Mouse (Mus musculus) MEL (cell line): Measurements from ENCODE around the gene Ddx19b.
"Not testable (repeated sequence)": the region's sequence is repeated elsewhere in the genome, so short reads cannot be mapped to it uniquely, and the experiment has no call there.

ENCODE experiments used
- CTCF ChIP-seq, 3 experiments: IDR thresholded peaks in 2 of 3; conservative IDR thresholded peaks in 1 of 3; 2 replicates each; pipeline ENCODE4 v1.5.1; 2011 to 2012; ENCODE audit warnings: low read length in 3 of 3, low read depth in 2 of 3, mild to moderate bottlenecking in 2 of 3, improper control_type of control experiment in 1 of 3, inconsistent platforms in 1 of 3, mixed read lengths in 1 of 3, moderate library complexity in 1 of 3; ENCODE audit not compliant: control insufficient read depth in 1 of 3, insufficient read depth in 1 of 3, poor library complexity in 1 of 3, severe bottlenecking in 1 of 3
- EP300 ChIP-seq, 2 experiments: IDR thresholded peaks; 2 replicates each; pipeline ENCODE4 v1.6.1; 2011; ENCODE audit warnings: improper control_type of control experiment in 2 of 2, low read length in 2 of 2, low read depth in 1 of 2, mild to moderate bottlenecking in 1 of 2
- ETS1 ChIP-seq: IDR thresholded peaks from 2 replicates; pipeline ENCODE4 v1.6.1; 2012; ENCODE audit warnings: low read depth, mild to moderate bottlenecking, inconsistent platforms, low read length, improper control_type of control experiment, moderate library complexity
- KAT2A ChIP-seq: conservative IDR thresholded peaks from 2 replicates; pipeline ENCODE4 v1.6.1; 2012; ENCODE audit warnings: low read depth, low read length, improper control_type of control experiment, inconsistent platforms
- POLR2A ChIP-seq, 2 experiments: IDR thresholded peaks; 2 replicates each; pipeline ENCODE4 v1.6.1; 2011 to 2012; ENCODE audit warnings: low read length in 2 of 2, mild to moderate bottlenecking in 2 of 2, control low read depth in 1 of 2, improper control_type of control experiment in 1 of 2, low read depth in 1 of 2, moderate library complexity in 1 of 2; ENCODE audit not compliant: control insufficient read depth in 1 of 2, insufficient read depth in 1 of 2, poor library complexity in 1 of 2

GRCm38 (mm10) chr8:111010230-111010991 lies 21.1 kb downstream of the Ddx19b start:
- not testable (repeated sequence) for TF ChIP-seq KAT2A; CTCF (IDR thresholded peaks at IDR 0.05 in 2 of 3, conservative IDR thresholded peaks at IDR 0.05 in 1 of 3; ENCODE audit: control insufficient read depth in 1 of 3, insufficient read depth in 1 of 3, low read depth in 2 of 3, low read length in 3 of 3, poor library complexity in 1 of 3, severe bottlenecking in 1 of 3); POLR2A (IDR thresholded peaks at IDR 0.05; ENCODE audit: control insufficient read depth in 1 of 2, insufficient read depth in 1 of 2, low read depth in 1 of 2, low read length in 2 of 2, poor library complexity in 1 of 2); ETS1; EP300 (IDR thresholded peaks at IDR 0.05; ENCODE audit: low read depth in 1 of 2, low read length in 2 of 2)
